Mouse (Mus musculus): ENCODE data around the gene Gsto2. TPM values are rescaled to one million over a fixed set of nuclear protein-coding genes. Genes with fewer than 3 reads are reported as not detected.
A peak's percentile ranks its signal among the peaks of the same experiment; 100 is the strongest.

The Gsto2 gene
- not detected in 2 replicates for polyA plus RNA-seq (2012)

- no peaks in the 10 kb centered on the region for H3K9me3 ChIP-seq (ENCODE audit: control insufficient read depth, low read length)
- H3K4me1 ChIP-seq (ENCODE audit: control insufficient read depth): peaks cover 15% of the 10 kb centered on the region
- peak within 1 kb of the TSS; percentile 83 for H3K4me3 ChIP-seq (replicated peaks)
- no peak for TF ChIP-seq GATA1 (IDR thresholded peaks at IDR 0.05; ENCODE audit: low read length)
- no peak for TF ChIP-seq TAL1 (IDR thresholded peaks at IDR 0.05; ENCODE audit: low read length)
- H3K27me3 ChIP-seq (ENCODE audit: control insufficient read depth): peaks cover 9% of the 10 kb centered on the region
- peaks cover 2% of the 10 kb centered on the region; the same call in 1 of the 2 replicates for H3K36me3 ChIP-seq (ENCODE audit: control insufficient read depth)
These were observed at the start of gene Gsto2 for GRCm38 (mm10) chr19:47865353-47865947. Gene Gsto2, plus strand, starts transcription at chr19:47865534.

GRCm38 (mm10) chr19:47817692-47818091, 47.6 kb upstream of the Gsto2 start:
- Histone ChIP-seq H3K36me3 (ENCODE audit: control insufficient read depth) (no peaks in the 10 kb centered on the region), H3K9me3 (ENCODE audit: control insufficient read depth, low read length) (no peaks in the 10 kb centered on the region), H3K4me1 (ENCODE audit: control insufficient read depth) (no peaks in the 10 kb centered on the region), H3K27me3 (ENCODE audit: control insufficient read depth) (peaks cover 8% of the 10 kb centered on the region), H3K4me3 (replicated peaks) (no peak overlapping the region)
- TF ChIP-seq GATA1 (IDR thresholded peaks at IDR 0.05; ENCODE audit: low read length) (no peak), TAL1 (IDR thresholded peaks at IDR 0.05; ENCODE audit: low read length) (no peak)

- Histone ChIP-seq H3K4me1 (ENCODE audit: control insufficient read depth) (no peaks in the 10 kb centered on the region), H3K27me3 (ENCODE audit: control insufficient read depth) (peaks cover 12% of the 10 kb centered on the region), H3K36me3 (ENCODE audit: control insufficient read depth) (no peaks in the 10 kb centered on the region), H3K9me3 (ENCODE audit: control insufficient read depth, low read length) (no peaks in the 10 kb centered on the region), H3K4me3 (replicated peaks) (no peak overlapping the region)
- no peak for TF ChIP-seq GATA1 (IDR thresholded peaks at IDR 0.05; ENCODE audit: low read length)
- no peak for TF ChIP-seq TAL1 (IDR thresholded peaks at IDR 0.05; ENCODE audit: low read length)
These were observed 44.4 kb upstream of the Gsto2 start for GRCm38 (mm10) chr19:47820832-47821493.

GRCm38 (mm10) chr19:47821494-47821872, 43.9 kb upstream of the Gsto2 start:
- H3K9me3 ChIP-seq (ENCODE audit: control insufficient read depth, low read length): no peaks in the 10 kb centered on the region
- TF ChIP-seq TAL1 (IDR thresholded peaks at IDR 0.05; ENCODE audit: low read length) (no peak), GATA1 (IDR thresholded peaks at IDR 0.05; ENCODE audit: low read length) (no peak)
- peaks cover 12% of the 10 kb centered on the region for H3K27me3 ChIP-seq (ENCODE audit: control insufficient read depth)
- no peak overlapping the region for H3K4me3 ChIP-seq (replicated peaks)
- no peaks in the 10 kb centered on the region for H3K4me1 ChIP-seq (ENCODE audit: control insufficient read depth)
- H3K36me3 ChIP-seq (ENCODE audit: control insufficient read depth): no peaks in the 10 kb centered on the region

- Histone ChIP-seq H3K27me3 (ENCODE audit: control insufficient read depth) (peaks cover 12% of the 10 kb centered on the region), H3K4me3 (replicated peaks) (no peak overlapping the region), H3K9me3 (ENCODE audit: control insufficient read depth, low read length) (no peaks in the 10 kb centered on the region), H3K4me1 (ENCODE audit: control insufficient read depth) (no peaks in the 10 kb centered on the region), H3K36me3 (ENCODE audit: control insufficient read depth) (no peaks in the 10 kb centered on the region)
- no peak for TF ChIP-seq TAL1 (IDR thresholded peaks at IDR 0.05; ENCODE audit: low read length)
- TF ChIP-seq GATA1 (IDR thresholded peaks at IDR 0.05; ENCODE audit: low read length): no peak
These were observed 43.1 kb upstream of the Gsto2 start for GRCm38 (mm10) chr19:47822143-47822796.

- Histone ChIP-seq H3K27me3 (ENCODE audit: control insufficient read depth) (peaks cover 12% of the 10 kb centered on the region), H3K4me3 (replicated peaks) (no peak overlapping the region)
- no peak for TF ChIP-seq TAL1 (IDR thresholded peaks at IDR 0.05; ENCODE audit: low read length)
- no peak for TF ChIP-seq GATA1 (IDR thresholded peaks at IDR 0.05; ENCODE audit: low read length)
These were observed 41.3 kb upstream of the Gsto2 start for GRCm38 (mm10) chr19:47824026-47824425.

GRCm38 (mm10) chr19:47829913-47830450, 35.4 kb upstream of the Gsto2 start:
- H3K4me3 ChIP-seq (replicated peaks): no peak overlapping the region
- peaks cover under 1% of the 10 kb centered on the region; the same call in 1 of the 2 replicates for H3K27me3 ChIP-seq (ENCODE audit: control insufficient read depth)
- no peaks in the 10 kb centered on the region for H3K4me1 ChIP-seq (ENCODE audit: control insufficient read depth)
- H3K9me3 ChIP-seq (ENCODE audit: control insufficient read depth, low read length): no peaks in the 10 kb centered on the region
- TF ChIP-seq GATA1 (IDR thresholded peaks at IDR 0.05; ENCODE audit: low read length): no peak
- no peak for TF ChIP-seq TAL1 (IDR thresholded peaks at IDR 0.05; ENCODE audit: low read length)
- H3K36me3 ChIP-seq (ENCODE audit: control insufficient read depth): no peaks in the 10 kb centered on the region

More at GRCm38 (mm10) chr19:47824026-47824425, 41.3 kb upstream of the Gsto2 start:
- H3K4me1 ChIP-seq (ENCODE audit: control insufficient read depth): no peaks in the 10 kb centered on the region
- no peaks in the 10 kb centered on the region for H3K36me3 ChIP-seq (ENCODE audit: control insufficient read depth)
- H3K9me3 ChIP-seq (ENCODE audit: control insufficient read depth, low read length): no peaks in the 10 kb centered on the region

- H3K4me3 ChIP-seq (replicated peaks): no peak overlapping the region
- TF ChIP-seq TAL1 (IDR thresholded peaks at IDR 0.05; ENCODE audit: low read length) (no peak), GATA1 (IDR thresholded peaks at IDR 0.05; ENCODE audit: low read length) (no peak)
- peaks cover 9% of the 10 kb centered on the region for H3K27me3 ChIP-seq (ENCODE audit: control insufficient read depth)
These were observed 34.2 kb upstream of the Gsto2 start for GRCm38 (mm10) chr19:47831111-47831510.

GRCm38 (mm10) chr19:47832316-47832715, 33.0 kb upstream of the Gsto2 start:
- TF ChIP-seq TAL1 (IDR thresholded peaks at IDR 0.05; ENCODE audit: low read length) (no peak), GATA1 (IDR thresholded peaks at IDR 0.05; ENCODE audit: low read length) (no peak)
- H3K4me3 ChIP-seq (replicated peaks): no peak overlapping the region

More at GRCm38 (mm10) chr19:47831111-47831510, 34.2 kb upstream of the Gsto2 start:
- Histone ChIP-seq H3K4me1 (ENCODE audit: control insufficient read depth) (no peaks in the 10 kb centered on the region), H3K36me3 (ENCODE audit: control insufficient read depth) (no peaks in the 10 kb centered on the region), H3K9me3 (ENCODE audit: control insufficient read depth, low read length) (no peaks in the 10 kb centered on the region)

More at GRCm38 (mm10) chr19:47832316-47832715, 33.0 kb upstream of the Gsto2 start:
- Histone ChIP-seq H3K27me3 (ENCODE audit: control insufficient read depth) (peaks cover 21% of the 10 kb centered on the region), H3K36me3 (ENCODE audit: control insufficient read depth) (no peaks in the 10 kb centered on the region), H3K4me1 (ENCODE audit: control insufficient read depth) (peaks cover 2% of the 10 kb centered on the region), H3K9me3 (ENCODE audit: control insufficient read depth, low read length) (no peaks in the 10 kb centered on the region)

All from erythroblast, embryonic 14.5 days (primary cell).